ENCODE assay signal across 9 mouse cellular contexts in the genomic region with DNA sequence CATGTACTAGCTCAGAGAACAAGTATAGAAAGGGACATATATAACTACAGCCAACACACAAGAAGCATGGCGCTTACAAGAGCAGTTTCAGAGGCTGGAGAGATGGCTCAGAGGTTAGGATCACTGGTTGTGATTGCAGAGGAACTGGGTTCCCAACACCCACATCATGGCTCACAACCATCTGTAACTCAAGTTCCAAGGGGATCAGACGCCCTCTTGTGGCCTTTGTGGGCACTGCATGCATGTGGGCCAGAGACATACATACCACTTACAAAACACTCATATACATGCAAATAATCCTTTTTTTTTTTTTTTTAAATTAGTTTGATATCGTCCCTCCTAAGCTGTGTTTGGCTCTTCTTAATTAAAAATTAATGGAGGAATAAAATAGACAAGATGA. TPM values are rescaled to one million over a fixed set of nuclear protein-coding genes. Genes with fewer than 3 reads are reported as not detected.
DNase-seq lines count a peak whose midpoint lies in the region; ATAC-seq and TF ChIP-seq lines count a peak whose summit lies in the region.
"Had no signal": no experiment of that assay in that cellular context is flagged by ENCODE, and none has a peak within 500 bp of the region (broad histone marks: within the 10 kb centered on the region; RNA-seq: fewer than 3 reads in every experiment).

No protein-coding gene starts in this region.

- no peaks in the 10 kb centered on the region for H3K79me2 ChIP-seq in C2C12 (ENCODE audit: control insufficient read depth, insufficient read depth)

- no peak overlapping the region for H3K27ac ChIP-seq in hindbrain, postnatal 0 days
- H3K27ac ChIP-seq in hindbrain, embryonic 12.5 days, result no peak overlapping the region
- H3K27ac ChIP-seq: macrophage had no signal

- TF ChIP-seq CTCF in hindbrain, postnatal 0 days (IDR thresholded peaks at IDR 0.05; ENCODE audit: low read depth), result peak; percentile 63
- TF ChIP-seq CTCF in C2C12 (IDR thresholded peaks at IDR 0.05; ENCODE audit: control insufficient read depth, insufficient read depth, insufficient read length), result peak; percentile 21

- ATAC-seq in hindbrain, postnatal 0 days, result no peak
- no peak for ATAC-seq in hindbrain, embryonic 12.5 days (ENCODE audit: low FRiP score)

- no peak overlapping the region for H3ac ChIP-seq in C2C12 (ENCODE audit: control insufficient read depth, insufficient read length, low read depth)

- DNase-seq in hindbrain, postnatal 0 days (ENCODE audit: low spot score), result no peak
- peak; percentile 45 for DNase-seq in NIH3T3 (ENCODE audit: low read depth)
- peak; percentile 21 to 24 for DNase-seq in kidney, postnatal 4 days
- DNase-seq in thymus, postnatal 14 days, result peak; percentile 62
- no peak for DNase-seq in urinary bladder, adult 2 months (ENCODE audit: low spot score)
- DNase-seq in layer of hippocampus, postnatal 10 days (ENCODE audit: low spot score in 2 of 2), result no peak

- no peaks in the 10 kb centered on the region for H3K9me3 ChIP-seq in hindbrain, postnatal 0 days (ENCODE audit: low read length)
- no peaks in the 10 kb centered on the region for H3K9me3 ChIP-seq in hindbrain, embryonic 12.5 days (replicated peaks)

- no peaks in the 10 kb centered on the region for H3K36me3 ChIP-seq in hindbrain, postnatal 0 days (ENCODE audit: insufficient read depth, low read length)
- no peaks in the 10 kb centered on the region for H3K36me3 ChIP-seq in hindbrain, embryonic 12.5 days
- H3K36me3 ChIP-seq in C2C12 (ENCODE audit: control insufficient read depth, insufficient read depth), result no peaks in the 10 kb centered on the region

- H3K4me3 ChIP-seq in hindbrain, postnatal 0 days (ENCODE audit: low read length), result no peak overlapping the region
- H3K4me3 ChIP-seq in hindbrain, embryonic 12.5 days, result no peak overlapping the region
- H3K4me3 ChIP-seq in C2C12 (ENCODE audit: insufficient read depth, poor library complexity, severe bottlenecking), result no peak overlapping the region

- no peak overlapping the region for H3K4me2 ChIP-seq in hindbrain, postnatal 0 days (ENCODE audit: low read depth, low read length)
- no peak overlapping the region for H3K4me2 ChIP-seq in hindbrain, embryonic 12.5 days (replicated peaks)

- H3K79me3 ChIP-seq in C2C12 (ENCODE audit: low read depth), result no peaks in the 10 kb centered on the region

- 43% methylated on average over 3 of the region's 3 CpGs for WGBS in hindbrain, postnatal 0 days
- 40% methylated on average over 3 of the region's 3 CpGs for WGBS in hindbrain, embryonic 12.5 days

- no peaks in the 10 kb centered on the region for H3K27me3 ChIP-seq in hindbrain, postnatal 0 days (ENCODE audit: insufficient read depth, low read length)
- no peaks in the 10 kb centered on the region for H3K27me3 ChIP-seq in hindbrain, embryonic 12.5 days
- H3K27me3 ChIP-seq in C2C12 (ENCODE audit: control insufficient read depth, insufficient read depth, insufficient read length), result no peaks in the 10 kb centered on the region

- no peaks in the 10 kb centered on the region for H3K4me1 ChIP-seq in hindbrain, postnatal 0 days (ENCODE audit: insufficient read depth, low read length)
- no peaks in the 10 kb centered on the region for H3K4me1 ChIP-seq in hindbrain, embryonic 12.5 days

- no peak overlapping the region for H3K9ac ChIP-seq in hindbrain, postnatal 0 days (replicated peaks; ENCODE audit: low read length)
- no peak overlapping the region for H3K9ac ChIP-seq in hindbrain, embryonic 12.5 days

TF ChIP-seq in C2C12, 6 proteins besides CTCF, POLR2A, EP300 and RAD21:
- no peak for TF ChIP-seq CEBPB (IDR thresholded peaks at IDR 0.05; ENCODE audit: low read depth)
TF ChIP-seq in C2C12: peak in this region for 0.

RNA-seq across cellular contexts. Expression of a gene that starts 35.3 kb away (rescaled TPM):
- not detected in 2 replicates for total RNA-seq in hindbrain, postnatal 0 days (2014; rRNA removed)
- not detected in 2 replicates for polyA plus RNA-seq in hindbrain, postnatal 0 days (2015; fragmentation: Nextera tagmentation; extraction: Ambion mirVana)
- not detected in 2 replicates for polyA plus RNA-seq in hindbrain, embryonic 12.5 days (2016; fragmentation: Nextera tagmentation; extraction: Ambion mirVana)
- not detected for polyA plus RNA-seq in C2C12 (2012; fragmentation: generic; extraction: Trizol)
- not detected in 2 replicates for polyA plus RNA-seq in urinary bladder, adult 2 months (2012; rRNA removed)
- total RNA-seq in layer of hippocampus, postnatal 10 days (2021), result not detected
- polyA plus RNA-seq: macrophage had no signal

RNA-seq across cellular contexts. Expression of a gene that starts 42.8 kb away (rescaled TPM):
- total RNA-seq in hindbrain, postnatal 0 days (2014; rRNA removed), result 2.4 and 2.5 TPM in 2 replicates
- polyA plus RNA-seq in hindbrain, postnatal 0 days (2015; fragmentation: Nextera tagmentation; extraction: Ambion mirVana), result 2.5 and 2.8 TPM in 2 replicates
- 0.13 and 0.14 TPM in 2 replicates for polyA plus RNA-seq in hindbrain, embryonic 12.5 days (2016; fragmentation: Nextera tagmentation; extraction: Ambion mirVana)
- 0.01 TPM for polyA plus RNA-seq in C2C12 (2012; fragmentation: generic; extraction: Trizol)
- polyA plus RNA-seq in urinary bladder, adult 2 months (2012; rRNA removed), result 1.1 and 1.7 TPM in 2 replicates
- 1 to 10 TPM; 4.8 to 5.2 TPM for total RNA-seq in layer of hippocampus, postnatal 10 days (2021)

RNA-seq across cellular contexts. Expression of a gene that starts 50.5 kb away (rescaled TPM):
- not detected in 2 replicates for total RNA-seq in hindbrain, postnatal 0 days (2014; rRNA removed)
- polyA plus RNA-seq in hindbrain, postnatal 0 days (2015; fragmentation: Nextera tagmentation; extraction: Ambion mirVana), result not detected in 2 replicates
- not detected in 2 replicates for polyA plus RNA-seq in hindbrain, embryonic 12.5 days (2016; fragmentation: Nextera tagmentation; extraction: Ambion mirVana)
- not detected for polyA plus RNA-seq in C2C12 (2012; fragmentation: generic; extraction: Trizol)
- not detected in 2 replicates for polyA plus RNA-seq in urinary bladder, adult 2 months (2012; rRNA removed)
- total RNA-seq in layer of hippocampus, postnatal 10 days (2021), result not detected
- polyA plus RNA-seq: macrophage had no signal

Comparison
In these comparisons a context has a peak if more than half of its experiments do, and no peak if none do; other contexts are left out.
1. DNase-seq: peak in NIH3T3 (single experiment), kidney, postnatal 4 days (2 of 2) and thymus, postnatal 14 days (single experiment); none in hindbrain, postnatal 0 days (single experiment), urinary bladder, adult 2 months (single experiment) and layer of hippocampus, postnatal 10 days (0 of 2).